Mouse (Mus musculus) cerebellum, postnatal 14 days (tissue): ENCODE data around the gene Vmn2r40.
"Not testable (repeated sequence)": the region's sequence is repeated elsewhere in the genome, so short reads cannot be mapped to it uniquely, and the experiment has no call there.

Experiments used
- DNase-seq, 2 experiments: peaks; one replicate each; pipeline ENCODE4 v3.0.0; 2021; ENCODE audit warnings: mixed read lengths in 2 of 2

Gene Vmn2r40

DNA sequence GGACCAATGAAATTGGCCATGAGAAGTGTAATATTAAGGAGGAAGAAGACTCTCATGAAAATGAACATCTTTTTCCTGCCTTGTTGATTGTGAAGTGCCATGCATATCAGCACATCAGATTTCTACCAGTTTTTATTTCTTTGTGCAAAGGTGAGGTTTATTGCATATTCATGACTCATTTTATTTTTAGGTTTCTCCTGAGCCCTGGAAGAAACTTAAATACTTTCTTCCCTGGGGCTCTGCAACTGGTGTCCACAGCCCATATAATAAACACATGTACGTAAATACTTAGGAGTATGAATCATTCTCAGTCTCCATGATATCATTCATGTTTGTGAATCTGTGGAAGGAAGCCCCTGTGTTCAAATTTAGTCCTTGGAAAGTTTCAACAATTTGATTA, at the start of gene Vmn2r40:
Gene Vmn2r40, minus strand, starts transcription at position 101 of the 400 bp plus-strand sequence.
- DNase-seq = not testable (repeated sequence)
